Mouse (Mus musculus) spleen, adult 2 months (tissue): ENCODE data around the gene Stard3.

Experiments
- CTCF ChIP-seq: fragments of 200-500 bp; IDR thresholded peaks from 2 replicates; pipeline ENCODE4 v1.5.1; 2011; ENCODE audit warnings: mild to moderate bottlenecking, inconsistent platforms; ENCODE audit not compliant: insufficient read depth, insufficient read length, insufficient replicate concordance; ENCODE audit errors: extremely low read depth
- POLR2A ChIP-seq: fragments of 200-500 bp; IDR thresholded peaks from 2 replicates; pipeline ENCODE4 v1.6.1; 2011; ENCODE audit warnings: low read depth, low read length, inconsistent platforms

DNA sequence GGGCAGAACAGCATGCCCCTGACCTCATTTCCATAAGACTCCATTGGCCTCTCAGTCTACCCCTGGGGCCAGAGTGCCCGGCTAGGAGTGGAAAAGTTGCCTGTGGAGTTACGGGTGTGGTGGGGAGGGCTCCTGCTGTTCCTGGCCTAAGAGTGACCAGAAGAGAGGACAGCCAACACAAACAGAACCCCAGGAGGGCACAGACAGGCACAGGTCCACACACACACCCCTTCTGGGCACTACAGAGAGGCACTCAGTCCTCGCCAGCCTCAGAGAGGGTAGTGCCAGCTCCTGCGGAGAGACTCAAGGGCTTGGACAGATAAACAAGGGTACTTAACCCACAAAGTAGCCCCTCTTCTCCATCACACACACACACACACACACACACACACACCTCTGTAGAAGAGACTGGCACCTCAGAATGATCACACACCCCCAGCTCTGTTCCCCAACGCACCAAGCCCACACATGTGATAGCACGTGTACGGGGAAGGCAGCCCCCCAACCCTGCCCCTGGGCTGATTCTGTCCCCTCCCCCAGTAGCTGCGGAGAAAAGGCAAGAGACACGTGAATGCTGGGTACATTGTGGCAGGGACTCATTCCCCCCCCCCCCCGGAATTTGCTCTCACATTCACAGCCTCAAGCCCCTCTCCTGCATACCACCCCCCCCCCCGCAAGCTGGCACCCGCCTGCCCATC, 10.6 kb upstream of the Stard3 start:
- TF ChIP-seq CTCF (no peak), POLR2A (no peak)
